Mouse (Mus musculus): ENCODE results near the gene Ereg.

The Ereg gene

GRCm38 (mm10) chr5:91074450-91074950 lies at the start of gene Ereg:
TSS of gene Ereg (plus strand) at chr5:91074622.
- DNase-seq = no peak

GRCm38 (mm10) chr5:91027164-91027563 lies 47.3 kb upstream of the Ereg start, which contains the start of gene Epgn:
TSS of gene Epgn (plus strand) at chr5:91027464.
- DNase-seq = no peak

DNA sequence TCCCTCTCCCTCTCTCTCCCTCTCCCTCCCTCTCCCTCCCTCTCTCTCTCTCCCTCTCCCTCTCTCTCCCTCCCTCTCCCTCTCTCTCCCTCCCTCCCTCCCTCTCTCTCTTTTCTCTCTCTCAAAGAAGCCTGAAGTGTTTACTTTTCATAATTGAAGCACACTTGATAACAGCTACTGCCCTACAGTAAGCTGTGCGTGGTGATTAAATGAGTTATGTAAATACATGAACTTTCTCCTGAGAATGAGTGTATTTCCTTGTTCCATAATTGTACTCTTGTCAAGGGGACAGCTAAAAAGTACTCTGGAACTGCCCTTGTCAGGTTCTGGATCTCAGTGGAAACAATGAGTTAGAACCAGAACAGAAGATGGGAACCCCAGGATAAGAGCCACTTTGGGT lies 46.6 kb upstream of the Ereg start:
- no peak for DNase-seq

DNA sequence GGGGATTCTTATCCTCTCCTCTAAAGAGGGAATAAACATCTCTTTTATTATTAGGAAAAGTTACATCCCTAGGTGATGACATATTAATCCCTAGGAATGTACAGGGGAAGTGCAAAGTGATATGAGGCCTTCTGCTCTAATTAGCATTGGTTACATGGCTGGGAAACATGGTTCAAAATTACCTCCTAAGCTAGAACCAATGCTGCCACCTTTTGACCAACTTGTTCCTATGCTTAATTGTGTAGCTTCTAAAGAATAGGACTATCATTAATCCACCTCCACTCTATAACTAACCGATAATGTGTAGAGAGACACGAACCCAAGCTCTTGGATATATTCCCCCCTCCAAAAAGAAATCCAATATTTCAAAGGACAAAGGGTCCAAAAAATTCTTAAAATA lies 43.8 kb upstream of the Ereg start:
- DNase-seq = no peak

- no peak for DNase-seq
These were observed 39.1 kb upstream of the Ereg start for GRCm38 (mm10) chr5:91035341-91035740.

GRCm38 (mm10) chr5:91036628-91037027 lies 37.8 kb upstream of the Ereg start:
- no peak for DNase-seq

DNA sequence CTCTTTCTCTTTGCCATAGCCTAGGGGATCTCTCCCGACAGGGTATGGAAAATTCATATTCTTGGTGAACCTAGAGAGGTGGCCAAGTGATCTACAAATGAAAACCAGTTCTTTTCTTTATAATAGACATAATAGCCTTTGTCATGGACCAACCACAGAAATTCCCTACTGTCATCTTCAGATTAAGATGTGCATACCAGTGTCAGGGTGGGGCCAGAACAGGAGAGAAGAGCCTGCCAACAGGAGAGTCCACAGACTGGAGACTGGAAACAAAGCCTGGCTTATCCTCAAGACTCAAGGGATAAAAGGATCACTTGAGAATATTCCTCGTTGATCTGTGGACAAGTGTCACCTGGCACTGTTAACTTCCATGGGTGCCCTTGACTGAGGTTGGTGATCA lies 36.7 kb upstream of the Ereg start:
- no peak for DNase-seq

DNA sequence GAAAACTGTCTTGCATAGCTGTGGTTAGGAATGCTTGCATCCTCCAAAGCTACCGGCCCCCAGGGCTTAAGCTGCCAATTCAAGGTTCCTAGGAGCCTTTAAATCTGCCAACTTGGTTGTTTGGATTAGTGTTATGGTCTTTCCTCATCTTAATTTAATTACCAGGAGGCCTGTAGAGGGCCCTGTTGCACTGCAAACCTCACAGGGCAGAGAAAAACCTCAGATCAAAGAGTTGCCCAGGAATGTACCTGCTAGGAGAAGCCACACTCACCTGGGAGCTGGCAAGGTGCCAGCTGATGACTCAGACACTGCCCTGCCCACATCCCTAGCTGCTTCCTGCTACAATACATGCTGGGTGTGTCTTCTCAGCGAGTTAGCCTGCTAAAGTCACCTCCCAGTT lies 35.9 kb upstream of the Ereg start:
- peak; percentile 40 for DNase-seq

DNA sequence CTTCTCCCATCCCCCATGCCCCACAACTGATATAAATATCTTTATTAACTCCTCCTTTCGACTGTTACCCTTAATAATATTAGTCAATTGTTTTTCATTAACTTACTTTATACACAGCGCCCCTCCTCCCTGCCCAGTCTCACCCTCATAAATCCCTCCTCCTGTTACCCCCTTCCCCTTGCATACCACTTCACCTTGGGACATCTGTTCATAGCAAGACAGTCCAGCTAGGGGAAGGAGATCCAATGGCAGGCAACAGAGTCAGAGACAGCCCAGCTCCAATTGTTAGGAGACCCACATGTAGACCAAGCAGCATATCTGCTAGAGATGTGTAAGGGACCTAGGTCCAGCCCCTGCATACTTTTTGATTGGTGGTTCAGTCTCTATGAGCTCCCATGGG lies 35.5 kb upstream of the Ereg start:
- no peak for DNase-seq

DNA sequence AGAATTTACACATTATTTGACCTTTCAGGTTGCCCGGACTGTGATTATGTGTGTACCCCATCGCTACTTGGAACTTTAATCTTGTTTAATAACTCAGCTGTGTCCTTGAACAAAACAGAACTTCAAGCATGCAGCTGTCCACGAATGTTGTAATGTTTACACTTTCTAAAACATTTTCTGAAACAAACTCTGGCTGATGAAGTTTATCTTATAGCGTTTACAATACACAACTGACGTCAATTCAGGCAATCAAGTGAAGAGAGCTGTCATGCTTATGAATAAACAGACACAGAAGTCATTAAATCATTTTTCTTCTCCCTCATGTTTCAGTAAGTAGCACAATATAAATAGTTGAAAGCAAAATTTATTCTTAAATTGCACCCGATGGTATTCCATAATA lies 26.4 kb upstream of the Ereg start:
- DNase-seq = no peak

- DNase-seq = no peak
These were observed 26.0 kb upstream of the Ereg start for GRCm38 (mm10) chr5:91048397-91048796.

DNA sequence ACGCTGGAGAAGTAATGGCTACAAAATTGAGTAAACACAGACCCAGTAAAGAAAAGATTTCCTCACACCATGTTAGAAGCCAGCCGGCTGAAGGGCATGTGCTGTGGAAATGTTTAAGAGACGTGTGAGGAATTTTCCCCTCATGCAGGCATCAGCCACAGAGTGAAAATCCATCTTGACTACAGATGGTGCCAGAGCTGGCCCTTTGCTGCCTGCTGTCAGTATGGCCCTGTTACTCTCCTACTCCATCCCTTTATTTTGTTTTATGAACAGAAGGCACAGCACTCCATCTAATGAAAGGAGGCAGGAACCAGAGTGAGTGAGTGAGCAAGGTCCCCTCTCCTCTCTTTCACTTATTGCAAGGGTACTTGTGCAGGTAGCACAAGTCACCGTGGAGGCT lies 2.1 kb upstream of the Ereg start:
- DNase-seq = no peak

GRCm38 (mm10) chr5:91073626-91074025 lies 796 bp upstream of the Ereg start:
- DNase-seq = no peak

DNA sequence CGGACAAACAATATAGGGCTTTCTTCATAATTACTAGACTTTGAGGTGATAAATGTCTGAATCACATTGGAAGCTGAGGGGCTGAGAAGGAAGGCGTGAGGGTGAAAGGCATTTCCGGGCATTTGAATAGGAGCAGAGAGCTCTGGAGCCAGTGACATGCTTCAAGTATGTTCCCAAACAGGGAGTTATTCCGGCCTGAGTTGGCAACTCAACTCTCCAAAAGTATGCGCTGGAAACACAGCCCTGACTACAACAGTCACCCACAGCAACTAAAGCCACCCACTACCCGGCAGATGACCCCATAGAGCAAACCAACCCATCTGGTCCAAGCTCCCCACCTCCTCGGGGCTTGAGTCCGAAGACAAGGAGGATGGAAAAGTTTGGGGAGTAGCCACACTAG lies 396 bp upstream of the Ereg start:
- no peak for DNase-seq

DNA sequence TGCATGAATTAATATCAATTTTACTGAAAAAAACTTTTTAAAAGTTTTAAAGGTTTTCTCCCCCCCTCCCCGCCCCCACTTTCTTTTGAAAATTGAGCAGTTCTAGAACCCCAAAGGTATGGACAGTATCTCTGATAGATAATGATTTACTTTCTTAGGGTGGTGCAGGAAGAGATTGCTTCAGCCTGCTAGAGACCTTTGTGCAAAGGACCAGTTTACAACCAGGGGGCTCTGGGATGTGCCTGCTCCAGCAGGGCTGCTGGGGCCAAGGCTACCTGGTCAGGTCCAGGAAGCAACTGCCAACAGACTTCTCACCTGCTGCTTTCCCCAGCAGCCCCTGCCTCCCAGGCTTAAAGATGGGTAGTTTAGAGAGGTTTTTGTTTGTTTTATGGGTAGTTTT lies 599 bp downstream of the Ereg start:
- no peak for DNase-seq

DNA sequence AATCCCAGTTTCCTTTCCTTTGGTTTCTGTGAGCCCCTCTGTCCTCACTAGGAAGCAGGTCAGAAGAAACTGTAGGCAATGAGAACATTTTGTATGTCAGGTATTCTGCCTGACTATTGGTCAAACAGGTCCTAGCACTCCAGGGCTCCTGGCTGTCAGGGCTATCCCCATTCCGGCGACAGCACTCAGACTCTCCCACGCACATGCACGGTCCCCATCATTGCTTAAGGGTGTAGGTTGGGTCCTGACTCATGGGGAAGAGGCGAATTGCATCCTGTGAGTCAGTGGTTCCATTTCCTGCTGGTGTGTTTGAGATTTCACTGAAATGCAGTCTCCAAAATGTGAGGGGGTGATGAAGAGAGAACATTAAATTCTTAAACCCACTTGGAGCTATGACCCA lies 8.6 kb downstream of the Ereg start:
- DNase-seq = no peak

DNA sequence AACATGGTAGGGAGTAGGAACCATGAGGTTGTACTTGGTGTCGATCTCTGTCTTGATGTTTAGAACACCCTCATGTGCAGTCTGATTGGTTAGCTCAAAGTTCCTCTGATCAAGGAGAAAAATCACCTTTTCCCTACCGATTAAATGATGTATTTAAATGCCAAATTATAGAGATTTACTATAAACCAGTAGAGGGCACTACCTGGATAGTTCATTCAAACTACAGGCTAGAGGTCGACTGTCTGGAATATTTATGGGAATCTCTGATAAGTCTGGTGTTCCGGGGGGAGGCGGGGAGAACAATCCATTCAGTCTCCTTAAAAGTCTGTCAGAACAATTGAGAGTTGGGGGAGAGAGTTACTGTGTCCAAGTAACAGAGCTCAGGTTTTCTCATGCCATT lies 10.9 kb downstream of the Ereg start:
- DNase-seq = no peak

DNA sequence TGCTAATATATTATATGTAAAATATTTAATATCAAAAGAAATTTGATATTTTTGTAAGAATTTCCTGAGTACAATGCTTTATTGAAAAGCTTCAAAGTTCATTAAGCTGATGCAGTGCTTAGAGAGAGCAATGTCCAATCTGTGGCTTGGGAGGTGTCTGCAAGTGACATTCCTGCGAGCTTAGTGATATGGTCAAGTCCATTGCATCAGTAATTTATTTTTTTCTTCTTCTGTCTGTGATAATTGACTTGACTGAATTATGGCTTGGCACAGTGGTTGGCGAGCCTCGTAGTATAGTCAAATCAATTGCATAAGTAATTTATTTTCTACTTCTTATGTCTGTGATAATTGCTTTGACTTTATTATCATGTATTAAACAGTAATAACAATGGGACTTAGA lies 15.9 kb downstream of the Ereg start:
- no peak for DNase-seq

GRCm38 (mm10) chr5:91097911-91098614 lies 23.6 kb downstream of the Ereg start:
- no peak for DNase-seq

GRCm38 (mm10) chr5:91101742-91102141 lies 27.3 kb downstream of the Ereg start:
- no peak for DNase-seq

GRCm38 (mm10) chr5:91103943-91104665 lies 29.7 kb downstream of the Ereg start:
- peak; percentile 77 for DNase-seq

GRCm38 (mm10) chr5:91106248-91106647 lies 31.8 kb downstream of the Ereg start:
- DNase-seq = no peak

DNA sequence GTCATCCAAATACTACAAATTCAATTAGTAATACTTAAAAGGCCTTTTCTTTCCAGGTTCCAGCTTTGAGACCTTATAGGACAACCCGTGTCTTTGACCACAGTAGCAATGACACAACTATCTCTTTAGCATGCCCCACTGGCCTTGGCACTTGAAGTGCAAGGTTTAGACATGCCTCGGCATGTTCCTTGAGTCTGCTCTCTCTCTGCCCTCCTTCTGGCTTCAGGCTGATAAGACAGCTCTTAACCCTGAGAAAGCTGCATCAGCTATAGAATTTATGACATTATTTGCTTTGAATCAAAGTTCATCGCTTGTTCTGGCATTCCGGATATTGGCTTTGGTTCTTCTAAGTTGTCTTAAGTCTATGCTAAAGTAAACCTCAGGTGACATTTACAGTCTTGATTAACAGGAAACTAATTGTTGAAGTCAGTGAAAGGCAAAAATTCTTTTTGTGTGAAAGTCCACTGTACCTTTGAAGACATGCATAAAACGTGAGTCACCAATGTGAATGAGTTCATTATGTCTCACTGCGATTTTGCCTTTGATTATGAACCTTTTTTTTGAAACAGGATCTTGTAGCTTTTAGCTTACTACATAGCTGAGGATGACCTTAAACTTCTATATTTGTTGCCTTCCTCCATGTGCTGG lies 35.7 kb downstream of the Ereg start:
- DNase-seq = no peak

GRCm38 (mm10) chr5:91111019-91111418 lies 36.6 kb downstream of the Ereg start:
- no peak for DNase-seq

Measured in kidney, adult 11 months (tissue).